Mouse (Mus musculus) stomach, embryonic 14.5 days (tissue): ENCODE results near the gene Ddb1. TPM values are rescaled to one million over a fixed set of nuclear protein-coding genes. Genes with fewer than 3 reads are reported as not detected.

Source experiments
- ATAC-seq: fragments of 200-750 bp; cut with Nextera tagmentation; 2 replicates; pipeline ENCODE4 v1.8.0; 2017; ENCODE audit warnings: low read depth, moderate TSS enrichment; ENCODE audit not compliant: insufficient number of reproducible peaks, insufficient read depth, low FRiP score
- H3K27ac ChIP-seq: fragments of 300-500 bp; sonication (generic); 2 replicates; pipeline ENCODE4 v1.5.1; 2014; ENCODE audit warnings: mild to moderate bottlenecking, low read length, moderate library complexity, mixed read lengths
- H3K27me3 ChIP-seq: fragments of 300-500 bp; sonication (generic); 2 replicates; pipeline ENCODE4 v1.6.1; 2014; ENCODE audit warnings: low read length, control low read depth, mixed read lengths; ENCODE audit not compliant: control insufficient read depth, insufficient read depth
- H3K36me3 ChIP-seq: fragments of 300-500 bp; sonication (generic); 2 replicates; pipeline ENCODE4 v1.6.1; 2014; ENCODE audit warnings: mild to moderate bottlenecking, control low read depth, low read length, moderate library complexity, mixed read lengths; ENCODE audit not compliant: control insufficient read depth, insufficient read depth
- H3K4me1 ChIP-seq: fragments of 300-500 bp; sonication (generic); 2 replicates; pipeline ENCODE4 v1.6.1; 2014; ENCODE audit warnings: low read length, control low read depth, mixed read lengths; ENCODE audit not compliant: control insufficient read depth, insufficient read depth
- H3K4me2 ChIP-seq: fragments of 300-500 bp; sonication (generic); replicated peaks from 2 replicates; pipeline ENCODE4 v1.6.1; 2014; ENCODE audit warnings: low read depth, low read length, control low read depth
- H3K4me3 ChIP-seq: fragments of 300-500 bp; sonication (generic); 2 replicates; pipeline ENCODE4 v1.5.1; 2014; ENCODE audit warnings: low read depth, low read length, control low read depth
- H3K9ac ChIP-seq: fragments of 300-500 bp; sonication (generic); replicated peaks from 2 replicates; pipeline ENCODE4 v1.6.1; 2014; ENCODE audit warnings: low read depth, mild to moderate bottlenecking, control low read depth, low read length, moderate library complexity, mixed read lengths
- H3K9me3 ChIP-seq: fragments of 300-500 bp; sonication (generic); 2 replicates; pipeline ENCODE4 v1.6.1; 2016; ENCODE audit warnings: low read depth, low read length, control low read depth; ENCODE audit not compliant: control insufficient read depth
- WGBS: fragments of 180-500 bp; shearing (Covaris S2); extraction: QIAGEN DNeasy Blood & Tissue Kit; methylation state at CpG from one replicate; pipeline ENCODE4 v1.1.7; 2014; 5-methylcytosine and 5-hydroxymethylcytosine counted together
- polyA plus RNA-seq: library from polyadenylated mRNA; unstranded; fragments of >200 nt; fragmentation: Nextera tagmentation; extraction: Ambion mirVana; gene quantifications from 2 replicates; pipeline ENCODE4 v1.2.1, GENCODE M21; 2014

The Ddb1 gene
- polyA plus RNA-seq, 1 experiment from 2014 or later, result 303 TPM

GRCm38 (mm10) chr19:10634872-10635318 is 29.8 kb downstream of the Ddb1 start:
- Histone ChIP-seq H3K9me3 (no peaks in the 10 kb centered on the region), H3K27ac (peak overlapping the region; percentile 11; the same call in 1 of the 2 replicates), H3K27me3 (no peaks in the 10 kb centered on the region), H3K4me1 (peaks cover 12% of the 10 kb centered on the region; the same call in 1 of the 2 replicates), H3K36me3 (peaks cover 7% of the 10 kb centered on the region), H3K9ac (peak overlapping the region; percentile 40), H3K4me3 (peak overlapping the region; percentile 37), H3K4me2 (peak overlapping the region; percentile 99)
- ATAC-seq, result peak; percentile 87
- WGBS, result 1% methylated on average over 21 of the region's 21 CpGs

GRCm38 (mm10) chr19:10637840-10638239 is 32.7 kb downstream of the Ddb1 start:
- peaks cover 12% of the 10 kb centered on the region; the same call in 1 of the 2 replicates for H3K4me1 ChIP-seq
- no peak overlapping the region for H3K4me3 ChIP-seq
- H3K9me3 ChIP-seq, result no peaks in the 10 kb centered on the region
- 48% methylated on average over 7 of the region's 7 CpGs for WGBS
- no peaks in the 10 kb centered on the region for H3K36me3 ChIP-seq
- H3K27me3 ChIP-seq, result no peaks in the 10 kb centered on the region
- ATAC-seq, result no peak
- no peak overlapping the region for H3K27ac ChIP-seq
- H3K9ac ChIP-seq, result no peak overlapping the region
- no peak overlapping the region for H3K4me2 ChIP-seq

GRCm38 (mm10) chr19:10640080-10640479 is 35.0 kb downstream of the Ddb1 start:
- Histone ChIP-seq H3K4me2 (no peak overlapping the region), H3K36me3 (no peaks in the 10 kb centered on the region), H3K27ac (no peak overlapping the region; the same call in 1 of the 2 replicates), H3K4me1 (0 out of 2 replicates have a peak, but pooled peaks cover 2% of the 10 kb centered on the region), H3K27me3 (no peaks in the 10 kb centered on the region), H3K9ac (no peak overlapping the region), H3K9me3 (no peaks in the 10 kb centered on the region), H3K4me3 (no peak overlapping the region)
- 10% methylated on average over 5 of the region's 5 CpGs for WGBS
- no peak for ATAC-seq

- Histone ChIP-seq H3K4me3 (no peak overlapping the region), H3K4me2 (no peak overlapping the region), H3K36me3 (no peaks in the 10 kb centered on the region), H3K27ac (no peak overlapping the region), H3K27me3 (no peaks in the 10 kb centered on the region), H3K9ac (no peak overlapping the region), H3K9me3 (no peaks in the 10 kb centered on the region), H3K4me1 (no peaks in the 10 kb centered on the region)
- peak; percentile 10; the same call in 1 of the 2 replicates for ATAC-seq
- 44% methylated on average over 13 of the region's 13 CpGs for WGBS
Observed at GRCm38 (mm10) chr19:10640589-10641378, 35.7 kb downstream of the Ddb1 start.

- Histone ChIP-seq H3K4me1 (no peaks in the 10 kb centered on the region), H3K27me3 (no peaks in the 10 kb centered on the region), H3K4me3 (no peak overlapping the region), H3K9me3 (no peaks in the 10 kb centered on the region), H3K27ac (no peak overlapping the region), H3K9ac (no peak overlapping the region), H3K36me3 (no peaks in the 10 kb centered on the region), H3K4me2 (no peak overlapping the region)
- no peak for ATAC-seq
- WGBS, result 87% methylated on average over 2 of the region's 2 CpGs
Observed at GRCm38 (mm10) chr19:10645616-10646015, 40.5 kb downstream of the Ddb1 start.

GRCm38 (mm10) chr19:10648156-10648555 is 43.0 kb downstream of the Ddb1 start:
- no peak overlapping the region for H3K4me3 ChIP-seq
- ATAC-seq, result no peak
- no peaks in the 10 kb centered on the region for H3K4me1 ChIP-seq
- no peak overlapping the region for H3K9ac ChIP-seq
- 75% methylated on average over 8 of the region's 8 CpGs for WGBS
- no peaks in the 10 kb centered on the region for H3K27me3 ChIP-seq
- H3K4me2 ChIP-seq, result no peak overlapping the region
- H3K9me3 ChIP-seq, result no peaks in the 10 kb centered on the region
- H3K27ac ChIP-seq, result no peak overlapping the region
- no peaks in the 10 kb centered on the region for H3K36me3 ChIP-seq

- H3K27me3 ChIP-seq, result no peaks in the 10 kb centered on the region
- H3K9ac ChIP-seq, result no peak overlapping the region
- no peak for ATAC-seq
- no peaks in the 10 kb centered on the region for H3K4me1 ChIP-seq
- H3K4me3 ChIP-seq, result no peak overlapping the region
- H3K36me3 ChIP-seq, result no peaks in the 10 kb centered on the region
- no peaks in the 10 kb centered on the region for H3K9me3 ChIP-seq
- WGBS, result 51% methylated on average over 3 of the region's 3 CpGs
- H3K27ac ChIP-seq, result no peak overlapping the region
- H3K4me2 ChIP-seq, result no peak overlapping the region
Observed at GRCm38 (mm10) chr19:10656058-10656457, 50.9 kb downstream of the Ddb1 start.

- H3K9me3 ChIP-seq, result no peaks in the 10 kb centered on the region
- H3K36me3 ChIP-seq, result no peaks in the 10 kb centered on the region
- H3K4me3 ChIP-seq, result no peak overlapping the region
- ATAC-seq, result no peak
- H3K9ac ChIP-seq, result no peak overlapping the region
- H3K27ac ChIP-seq, result no peak overlapping the region
- H3K4me1 ChIP-seq, result no peaks in the 10 kb centered on the region
- H3K4me2 ChIP-seq, result no peak overlapping the region
- WGBS, result 49% methylated on average over 5 of the region's 5 CpGs
- H3K27me3 ChIP-seq, result no peaks in the 10 kb centered on the region
Observed at GRCm38 (mm10) chr19:10657742-10658141, 52.6 kb downstream of the Ddb1 start.
